Mouse (Mus musculus): ENCODE data around the gene Chrnd. TPM values are rescaled to one million over a fixed set of nuclear protein-coding genes. Genes with fewer than 3 reads are reported as not detected.

The Chrnd gene
- total RNA-seq, 4 experiments from 2014 or later = not detected

DNA sequence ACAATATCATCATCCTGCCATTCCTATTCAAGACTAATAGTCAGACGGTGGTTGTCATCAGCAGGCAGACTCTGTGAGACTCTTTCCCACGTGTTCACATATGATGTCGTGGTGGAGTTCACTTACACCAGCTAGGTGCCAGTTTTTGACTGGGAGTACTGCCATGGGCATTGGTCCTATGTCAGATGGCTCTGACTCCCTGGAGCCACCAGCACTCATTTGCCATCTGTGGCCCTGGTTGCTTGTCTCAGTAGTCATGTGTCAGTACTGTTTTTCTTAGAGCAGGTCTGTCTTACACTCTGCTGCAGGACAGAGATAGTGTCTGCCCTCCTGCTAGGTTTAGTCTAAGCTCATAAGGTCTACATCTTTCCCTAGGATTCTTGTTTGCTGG lies 36.7 kb downstream of the Chrnd start:
- DNase-seq (ENCODE audit: low spot score in 2 of 2) = no peak

DNA sequence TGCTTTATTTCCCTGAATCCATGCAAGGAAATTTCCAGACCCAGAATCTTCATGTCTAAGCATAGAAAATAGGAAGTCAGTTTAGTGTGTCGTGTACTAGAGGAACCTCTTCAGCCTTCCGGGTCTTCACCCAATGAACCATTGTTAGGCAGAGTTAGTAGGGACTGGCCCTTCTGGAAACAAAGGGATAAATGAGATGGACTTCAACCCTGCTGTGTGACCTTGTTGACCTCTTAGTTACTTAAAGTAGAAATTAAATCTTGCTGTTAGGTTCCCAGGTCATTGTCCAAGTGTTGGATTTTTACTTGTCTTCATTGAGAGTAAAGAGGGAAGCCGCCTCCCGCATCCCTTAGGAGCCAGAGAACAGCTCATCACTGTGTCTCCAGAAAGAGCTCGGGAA lies 40.2 kb downstream of the Chrnd start:
- DNase-seq (ENCODE audit: low spot score in 2 of 2) = no peak

DNA sequence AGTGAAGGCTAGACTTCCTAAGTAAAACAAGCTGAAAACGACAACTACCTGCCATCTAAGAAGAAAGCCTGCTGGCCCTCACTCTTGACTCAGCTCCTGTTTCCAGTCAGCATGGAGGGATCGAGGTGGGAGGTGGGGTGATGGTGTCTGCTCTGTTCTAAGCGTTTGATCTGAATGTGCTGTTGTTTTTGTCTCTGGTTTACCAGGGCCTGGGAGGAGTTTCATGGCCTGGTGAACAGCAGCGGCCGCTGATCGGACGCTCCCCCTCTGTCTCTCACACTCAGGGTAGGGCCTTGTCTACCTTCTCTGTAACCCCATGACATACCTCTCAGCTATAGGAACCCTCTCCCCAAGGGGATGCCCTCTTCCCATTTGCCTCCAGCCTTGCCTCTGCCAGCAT lies 41.8 kb downstream of the Chrnd start:
- no peak for DNase-seq (ENCODE audit: low spot score in 2 of 2)

DNA sequence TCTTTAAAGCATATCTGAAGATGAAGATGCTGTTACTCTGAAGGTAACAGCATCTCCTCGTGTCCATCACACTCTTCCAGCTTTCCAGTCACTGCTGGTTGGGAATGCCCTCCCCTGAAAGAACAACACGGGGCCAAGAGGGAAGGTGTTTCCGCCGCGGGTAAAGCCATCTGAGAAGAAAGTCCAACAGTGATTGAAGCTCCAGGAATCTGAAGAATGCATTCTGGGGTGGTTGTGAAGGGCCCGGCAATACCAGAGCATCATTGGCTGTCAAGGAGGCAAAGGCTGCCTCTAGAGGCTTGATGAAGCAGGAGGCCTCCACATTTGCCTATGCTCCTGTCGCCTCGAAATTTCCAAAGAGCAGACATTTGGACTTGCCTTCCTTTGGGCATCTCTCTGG lies 48.6 kb downstream of the Chrnd start:
- no peak for DNase-seq (ENCODE audit: low spot score in 2 of 2)

DNA sequence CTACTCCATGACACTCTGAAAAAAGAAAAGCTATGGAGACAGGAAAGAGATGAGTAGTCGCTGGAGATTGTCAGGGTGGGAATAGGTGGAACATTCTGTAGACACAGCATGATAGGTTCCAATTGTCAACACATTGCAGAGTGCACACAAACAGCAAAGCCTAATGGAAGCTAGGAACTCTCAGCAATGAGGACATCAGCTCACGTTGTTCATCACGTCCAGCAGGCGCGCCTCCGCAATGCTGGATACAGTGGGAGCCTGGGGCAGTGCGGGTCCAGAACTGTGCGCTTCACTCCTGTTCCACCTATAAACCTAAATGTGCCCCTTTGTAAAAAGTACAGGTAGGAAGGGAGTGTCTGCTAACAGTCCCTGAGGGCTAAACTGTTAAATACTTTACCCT lies 52.6 kb downstream of the Chrnd start:
- DNase-seq (ENCODE audit: low spot score in 2 of 2) = no peak

DNA sequence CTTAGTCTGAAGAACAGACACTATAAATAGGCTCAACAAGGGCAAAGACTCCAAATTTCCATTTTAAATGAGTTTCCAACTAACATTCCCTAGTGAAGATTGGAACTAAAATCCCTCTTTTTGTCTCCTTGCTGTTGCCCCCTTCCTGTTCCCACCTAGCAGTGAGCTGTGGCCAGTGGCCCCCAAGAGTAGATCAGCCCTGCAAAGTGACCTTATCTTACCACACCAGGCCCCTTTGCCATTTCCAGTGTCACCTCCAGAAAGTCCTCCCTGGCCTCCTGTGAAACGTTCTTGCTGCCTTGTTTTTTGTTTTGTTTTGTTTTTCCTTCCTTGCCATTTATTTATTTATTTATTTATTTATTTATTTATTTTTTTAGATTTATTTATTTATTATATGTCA lies 55.0 kb downstream of the Chrnd start:
- no peak for DNase-seq (ENCODE audit: low spot score in 2 of 2)

DNA sequence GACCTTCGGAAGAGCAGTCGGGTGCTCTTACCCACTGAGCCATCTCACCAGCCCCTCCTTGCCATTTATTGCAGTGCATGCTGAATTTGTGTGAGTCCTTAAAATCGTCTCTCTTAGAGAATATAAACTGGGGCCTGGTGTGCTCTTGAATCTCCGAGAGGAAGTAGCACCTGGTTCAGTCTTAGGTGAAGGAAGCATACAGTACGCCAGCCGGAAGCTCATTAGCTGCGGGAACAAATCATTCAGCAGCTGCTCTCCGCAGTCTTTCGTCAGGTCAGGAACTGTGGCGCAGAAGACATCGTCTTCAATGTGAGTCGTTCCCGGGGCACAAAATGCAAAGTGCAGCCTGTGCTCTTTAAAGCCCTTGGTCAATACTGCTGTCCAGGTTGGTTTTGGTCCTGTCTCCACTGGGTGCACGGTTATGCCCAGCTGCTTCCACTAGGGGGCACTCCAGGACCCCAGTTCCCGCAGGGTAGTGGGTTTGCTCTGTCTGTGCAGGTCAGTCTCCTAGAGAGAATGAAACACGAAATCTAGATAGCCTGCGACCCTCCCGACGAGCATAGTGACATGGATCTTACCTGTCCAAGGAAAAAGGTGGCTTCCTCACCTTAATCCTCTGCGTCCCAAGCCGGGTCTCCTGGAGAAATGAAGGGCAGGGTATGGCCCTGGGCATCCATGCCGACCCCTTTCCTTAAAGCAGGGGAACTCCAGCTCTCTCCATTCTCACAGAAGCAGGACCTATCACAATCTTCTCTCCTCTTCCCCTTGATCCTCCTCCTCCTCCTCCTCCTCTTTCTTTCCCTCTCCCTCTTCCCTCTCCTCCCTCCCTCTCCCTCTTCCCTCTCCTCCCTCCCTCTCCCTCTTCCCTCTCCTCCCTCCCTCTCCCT lies 55.8 kb downstream of the Chrnd start:
- DNase-seq (ENCODE audit: low spot score in 2 of 2) = peak; percentile 55 to 80

Other genes with a start within 250 kb of the Chrnd start
- gene Alppl2, start 100.7 kb upstream of the Chrnd start, total RNA-seq (2022) = not detected
- gene Alpi, start 89.0 kb upstream of the Chrnd start, total RNA-seq (2022) = under 1 TPM in 1 of 4 experiments, not detected in 3; 0.20 TPM
- not detected for gene Akp3, start 65.6 kb upstream of the Chrnd start, total RNA-seq (2022)
- gene Ecel1, start 34.1 kb upstream of the Chrnd start, total RNA-seq (2022) = 1 to 10 TPM; 2.3 to 5.3 (median 3.7) TPM
- under 1 TPM in 1 of 4 experiments, not detected in 3; 0.14 TPM for gene Prss56, start 7.3 kb upstream of the Chrnd start, total RNA-seq (2022)
- not detected for gene Chrng, start 14.1 kb downstream of the Chrnd start, total RNA-seq (2022)
- gene Eif4e2, start 23.3 kb downstream of the Chrnd start, total RNA-seq (2022) = 10 to 100 TPM; 54.7 to 68.0 (median 59.8) TPM
- 10 to 100 TPM; 14.7 to 17.4 (median 16.3) TPM for gene Efhd1, start 73.8 kb downstream of the Chrnd start, total RNA-seq (2022)
- 100 to 1,000 TPM; 130 to 170 (median 151) TPM for gene Gigyf2, start 136.4 kb downstream of the Chrnd start, total RNA-seq (2022)
- 1 to 10 TPM; 2.1 to 4.6 (median 2.7) TPM for gene Kcnj13, start 204.1 kb downstream of the Chrnd start, total RNA-seq (2022)